Mouse (Mus musculus): ENCODE measurements at regions not wholly inside any gene's neighbourhood (a gene's known extent, or its start where the extent isn't known, plus 50 kb on each side); places are given as distances from the start of the nearest gene placed in this dataset.
A peak's percentile ranks its signal among the peaks of the same experiment; 100 is the strongest.

DNA sequence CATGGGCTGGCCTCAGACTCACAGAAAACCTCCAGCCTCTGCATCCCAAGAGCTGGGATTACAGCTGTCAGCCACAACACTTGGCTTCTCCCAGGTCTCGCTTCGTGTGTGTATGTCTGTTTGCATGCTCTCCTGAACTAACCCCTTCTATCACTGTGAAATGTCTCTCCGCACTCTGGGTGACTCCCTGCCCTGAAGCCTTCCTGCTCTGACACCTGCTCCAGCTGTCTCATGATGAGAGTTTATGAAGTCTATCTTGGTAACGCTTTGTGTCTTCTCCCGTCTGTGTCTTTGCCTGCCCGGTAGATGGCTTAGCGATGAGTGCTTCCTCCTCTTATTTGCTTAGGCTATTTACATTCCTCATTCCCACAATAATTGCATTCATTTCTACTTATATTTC is 133.0 kb downstream of the Ndufa10 start:
- no peak for DNase-seq (ENCODE audit: low read depth, low spot score)

- no peak for DNase-seq (ENCODE audit: low read depth, low spot score)
These were observed 135.1 kb downstream of the Ndufa10 start for GRCm38 (mm10) chr1:92338589-92338988.

DNA sequence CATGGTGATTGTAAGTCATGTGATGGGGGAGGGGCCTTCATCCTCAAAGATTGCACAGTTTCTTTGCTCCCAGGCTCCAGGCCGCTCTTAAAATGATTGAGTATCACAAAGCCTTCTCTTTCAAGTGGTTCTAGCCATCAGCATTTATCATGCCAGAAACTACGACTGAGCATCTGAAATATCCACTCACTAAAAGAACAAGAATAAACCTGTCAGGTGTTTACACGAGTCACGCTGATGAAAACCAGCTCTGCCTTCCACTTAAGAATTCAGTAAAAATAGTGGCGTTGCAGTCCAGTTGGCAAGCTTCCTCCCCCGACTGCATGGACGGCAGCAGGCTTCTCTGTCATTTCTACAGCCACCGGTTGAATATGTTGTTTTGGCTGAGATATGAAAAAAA is 136.2 kb downstream of the Ndufa10 start:
- peak; percentile 19 for DNase-seq (ENCODE audit: low read depth, low spot score)

DNA sequence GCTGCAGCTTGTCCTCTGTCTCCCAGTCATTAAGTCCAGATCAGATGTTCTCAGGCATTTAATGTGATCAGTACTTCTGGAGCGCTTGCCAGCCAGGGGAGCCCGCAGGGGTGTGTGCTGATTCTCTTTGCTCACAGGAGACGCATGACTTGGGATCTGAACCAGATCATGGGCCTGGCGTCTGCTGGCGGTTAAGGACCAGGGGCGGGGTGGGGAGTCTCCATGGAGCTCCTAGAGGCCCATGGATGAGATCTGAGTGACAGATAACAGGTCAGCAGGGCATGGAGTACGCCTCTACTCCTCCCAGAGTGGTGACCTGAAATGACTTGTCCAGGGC is 136.7 kb upstream of the Hdac4 start:
- no peak for DNase-seq (ENCODE audit: low read depth, low spot score)

DNA sequence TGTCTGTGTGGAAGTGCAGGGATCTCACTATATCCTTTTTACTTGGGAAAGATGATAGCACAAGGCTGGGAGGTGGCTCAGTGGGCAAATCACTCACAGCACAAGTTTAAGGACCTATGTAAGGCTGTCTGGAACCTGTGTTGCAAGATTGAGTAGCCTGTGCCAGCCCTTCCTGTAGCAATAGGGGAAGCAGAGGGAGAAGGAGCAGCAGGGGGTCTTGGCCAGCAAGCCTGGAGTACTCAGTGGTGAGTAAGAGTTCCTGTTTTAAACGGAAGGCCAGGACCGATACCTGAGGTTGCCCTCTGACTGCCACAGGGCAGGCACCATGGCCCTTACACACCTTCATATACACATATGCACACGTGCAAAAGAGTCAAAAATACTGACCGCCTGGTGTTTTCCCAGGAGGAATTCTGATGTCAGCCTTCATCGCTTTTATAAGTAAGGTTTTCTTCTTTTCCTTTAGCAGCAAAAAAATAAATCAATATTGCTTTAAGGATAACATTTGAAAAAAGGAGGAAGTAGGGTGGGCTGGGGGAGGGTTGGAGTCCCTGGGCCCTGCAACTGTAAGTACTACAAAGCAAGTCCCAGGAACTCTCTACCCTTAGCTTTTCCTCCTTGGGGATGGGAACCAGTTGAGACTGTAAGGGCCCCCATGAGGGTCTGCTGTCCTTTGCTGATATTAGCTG is 136.2 kb upstream of the Hdac4 start:
- DNase-seq (ENCODE audit: low read depth, low spot score): no peak

DNA sequence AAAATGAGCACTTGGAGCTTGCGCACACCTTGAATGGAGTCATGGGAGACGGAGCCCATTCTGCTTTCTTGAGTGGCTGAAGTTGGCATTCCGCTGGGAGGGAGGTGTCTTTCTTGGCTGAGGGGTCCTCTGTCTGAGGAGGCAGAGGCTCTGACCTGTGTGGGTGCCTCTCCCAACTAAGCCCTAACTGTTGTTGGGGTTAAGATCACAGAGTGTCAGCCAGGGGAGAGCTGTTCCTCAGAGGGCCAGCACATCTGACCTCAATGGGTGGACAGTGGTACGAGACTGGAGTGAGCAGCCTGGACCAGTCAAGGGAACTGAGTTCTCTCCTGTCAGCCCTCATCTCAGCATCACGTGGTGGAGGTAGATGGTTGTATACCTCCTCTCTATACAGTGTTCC is 134.7 kb upstream of the Hdac4 start:
- DNase-seq (ENCODE audit: low read depth, low spot score): no peak

DNA sequence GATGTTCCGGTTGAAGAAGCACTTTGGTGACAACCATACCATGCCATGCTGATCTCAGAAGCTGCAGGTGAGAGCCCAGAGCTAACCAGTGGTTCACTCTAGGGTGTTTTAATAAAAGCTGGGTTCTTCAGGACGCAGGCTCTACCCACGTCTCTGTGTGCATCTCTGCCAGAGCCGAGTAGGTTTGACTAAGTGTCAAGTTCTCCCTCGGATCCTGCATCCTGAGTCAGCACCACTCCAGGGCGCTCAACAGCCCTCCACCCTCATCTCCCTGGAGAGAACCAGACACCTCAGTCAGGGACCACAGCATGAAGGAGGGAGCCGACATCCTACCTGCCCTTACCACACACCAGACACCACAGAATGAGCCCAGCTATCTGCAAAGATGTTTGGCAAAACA is 134.0 kb upstream of the Hdac4 start:
- DNase-seq (ENCODE audit: low read depth, low spot score): no peak

DNA sequence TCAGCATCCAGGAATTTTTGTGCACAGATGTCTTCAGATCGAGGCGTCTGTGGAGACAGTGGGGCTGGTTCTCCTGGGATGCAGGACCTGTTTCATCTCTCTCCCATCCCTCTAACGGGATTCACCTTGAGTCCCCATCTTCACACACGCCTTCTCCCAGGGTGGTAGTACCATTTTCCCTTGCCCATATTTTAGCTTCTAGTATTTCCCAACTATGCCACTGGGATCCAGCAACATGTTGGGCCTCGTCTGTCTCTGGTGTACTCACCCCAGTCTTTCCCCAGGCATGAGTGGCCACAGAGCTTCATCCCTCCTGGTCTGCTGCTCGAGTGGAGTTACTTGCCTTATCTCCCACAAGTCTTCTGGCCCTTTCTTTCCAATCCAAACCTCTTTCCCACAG is 131.6 kb upstream of the Hdac4 start:
- no peak for DNase-seq (ENCODE audit: low read depth, low spot score)

GRCm38 (mm10) chr1:92325281-92325680 is 129.8 kb upstream of the Hdac4 start:
- DNase-seq (ENCODE audit: low read depth, low spot score): no peak

DNA sequence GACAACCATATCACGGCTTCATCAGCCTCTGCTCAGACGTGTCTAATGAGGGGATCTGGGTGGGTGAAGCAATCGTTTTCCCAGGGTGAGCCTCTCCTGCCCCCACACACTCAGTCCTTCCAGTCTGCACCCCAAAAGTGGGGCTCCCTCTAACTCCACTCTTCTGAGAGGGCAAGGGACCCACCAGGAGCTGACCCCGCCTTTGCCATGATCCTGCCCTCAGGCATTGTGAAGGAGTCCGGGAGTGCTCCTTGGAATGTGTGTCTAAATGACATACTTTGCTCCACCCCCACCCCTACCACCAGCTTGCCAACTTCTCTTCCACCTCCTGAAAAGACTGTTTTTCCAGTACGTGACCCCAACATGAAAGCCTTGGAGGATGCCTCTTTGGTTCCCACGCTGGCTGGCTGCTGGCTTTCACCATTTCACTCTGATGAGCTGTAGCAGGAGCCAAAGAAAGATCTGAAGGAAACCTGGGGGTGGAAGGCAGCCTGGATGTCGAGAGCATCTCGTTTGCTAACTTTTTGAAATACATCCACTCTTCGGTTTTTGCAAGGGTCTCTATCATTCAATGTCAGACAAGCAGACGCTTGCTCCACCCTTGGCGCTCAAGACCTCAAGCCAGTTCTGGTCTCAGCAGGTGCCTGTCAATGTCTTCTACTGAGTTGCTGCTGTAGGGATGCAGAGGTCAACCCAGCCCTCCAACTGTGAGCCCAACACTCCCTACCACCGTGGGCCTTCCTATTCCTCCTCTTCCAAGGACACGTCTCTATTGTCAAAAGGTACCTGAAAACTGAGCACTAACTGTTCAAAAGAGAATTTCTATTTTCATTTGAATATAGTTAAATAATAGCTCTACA is 128.8 kb upstream of the Hdac4 start:
- DNase-seq (ENCODE audit: low read depth, low spot score): no peak

DNA sequence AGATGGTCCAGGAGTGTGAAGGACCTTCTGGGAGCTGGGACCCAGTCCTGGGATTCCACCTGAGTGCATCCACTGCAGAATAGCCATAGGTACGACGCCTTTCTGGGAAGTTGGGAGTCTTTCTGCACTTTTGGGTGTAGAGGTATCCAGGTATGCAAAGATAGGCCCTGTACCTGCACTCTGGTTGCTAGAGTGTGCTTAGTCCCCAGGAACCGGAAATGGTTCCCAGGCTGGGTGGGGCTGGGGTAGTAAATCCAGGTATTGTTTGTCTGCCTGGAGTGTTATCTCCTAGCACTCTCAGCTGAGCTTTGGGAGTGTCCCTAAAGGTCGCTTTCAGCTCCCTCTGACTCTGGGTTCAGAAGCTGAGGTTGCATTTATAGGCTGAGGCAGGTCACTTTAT is 121.6 kb upstream of the Hdac4 start:
- DNase-seq (ENCODE audit: low read depth, low spot score): no peak

DNA sequence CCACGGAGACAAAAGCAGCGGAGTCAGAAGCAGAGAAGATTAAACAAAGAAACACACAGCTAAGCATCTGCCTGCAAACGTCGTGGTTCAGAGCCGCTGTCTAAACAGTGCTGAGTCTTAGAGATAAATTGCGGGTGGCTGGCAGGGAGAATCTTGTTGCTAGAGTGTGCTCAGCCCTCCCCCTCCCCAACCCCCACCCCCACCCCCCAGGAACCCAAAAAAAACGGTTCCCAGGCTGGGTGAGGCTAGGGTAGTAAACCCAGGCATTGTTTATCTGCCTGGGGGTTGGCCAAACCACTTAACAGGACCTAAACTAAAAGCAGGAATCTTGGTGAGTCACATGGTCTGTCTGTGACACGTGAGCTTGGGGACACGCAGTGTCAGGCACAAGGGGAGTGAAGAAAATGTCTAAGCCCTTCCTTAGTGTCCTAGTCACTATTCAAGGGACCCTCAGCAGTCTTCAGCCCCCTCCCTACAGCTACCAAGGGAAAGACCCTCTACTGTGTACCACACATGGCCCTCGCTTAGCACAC is 120.8 kb upstream of the Hdac4 start:
- DNase-seq (ENCODE audit: low read depth, low spot score): no peak

DNA sequence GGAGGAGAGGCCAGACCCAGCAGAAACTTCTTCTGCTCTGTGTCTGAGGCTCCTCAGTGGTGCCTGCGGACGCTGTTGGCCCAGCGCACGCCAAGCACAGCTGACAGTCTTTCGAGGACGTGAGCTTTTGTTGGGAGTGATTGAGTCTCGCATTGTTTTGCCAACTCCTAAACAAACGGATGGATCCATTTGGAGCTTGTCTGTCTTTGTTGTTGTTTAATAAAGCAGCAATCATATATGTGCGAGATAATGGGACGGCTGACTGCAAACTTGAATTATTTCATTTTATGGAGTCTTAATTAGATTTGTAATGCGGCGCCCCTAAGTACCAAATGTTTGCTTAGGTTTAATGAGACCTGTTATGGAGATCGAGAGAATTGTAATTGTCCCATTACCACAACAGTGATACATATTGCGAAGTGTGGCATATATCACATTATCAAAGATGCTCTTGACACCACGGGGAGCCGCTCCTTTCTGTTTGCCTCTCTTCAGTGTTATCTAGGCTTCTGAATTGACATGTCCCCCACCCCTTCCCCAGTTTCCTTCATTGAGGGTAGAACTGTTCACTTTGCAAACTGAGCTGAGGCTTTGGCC is 117.6 kb upstream of the Hdac4 start:
- DNase-seq (ENCODE audit: low read depth, low spot score): no peak

- no peak for DNase-seq (ENCODE audit: low read depth, low spot score)
These were observed 114.4 kb upstream of the Hdac4 start for GRCm38 (mm10) chr1:92309883-92310282.

DNA sequence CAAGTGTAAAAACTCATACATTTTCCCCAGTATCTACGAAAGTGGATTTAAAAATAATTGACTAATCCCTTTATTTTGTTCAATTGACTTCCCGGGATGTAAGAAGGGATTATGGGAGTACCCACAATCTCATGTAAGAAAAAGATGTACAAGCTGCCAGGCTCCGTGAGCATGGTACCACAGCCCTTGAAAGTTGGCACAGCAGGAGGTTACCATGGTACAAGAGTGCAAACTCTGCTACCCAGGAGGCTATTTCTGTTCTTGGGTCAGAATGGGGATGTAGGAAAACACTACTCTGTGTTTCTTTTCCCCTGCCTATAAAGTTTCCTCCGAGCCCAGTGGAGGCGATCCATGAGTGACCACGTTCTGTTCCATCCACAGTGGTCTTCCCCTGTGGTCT is 113.9 kb upstream of the Hdac4 start:
- no peak for DNase-seq (ENCODE audit: low read depth, low spot score)

GRCm38 (mm10) chr1:92308537-92308936 is 113.0 kb upstream of the Hdac4 start:
- no peak for DNase-seq (ENCODE audit: low read depth, low spot score)

DNA sequence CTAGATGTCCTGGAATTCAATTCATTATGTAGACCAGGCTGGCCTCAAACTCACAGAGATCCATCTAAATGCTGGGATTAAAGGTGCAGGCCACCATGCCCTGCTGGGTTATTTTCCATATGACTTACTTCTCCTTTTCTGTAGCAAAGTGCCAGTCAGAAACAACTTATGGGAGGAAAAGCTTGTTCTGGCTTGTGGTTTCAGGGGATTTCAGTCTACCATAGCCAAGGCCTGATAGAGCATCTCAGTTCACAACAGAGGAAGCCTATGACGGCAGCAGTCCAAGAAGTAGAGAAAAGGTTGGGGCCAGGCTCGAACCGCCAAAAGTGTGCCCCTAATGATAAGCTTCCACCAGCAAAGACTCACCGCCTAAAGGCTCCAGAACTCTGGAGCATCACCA is 110.5 kb upstream of the Hdac4 start:
- DNase-seq (ENCODE audit: low read depth, low spot score): no peak

DNA sequence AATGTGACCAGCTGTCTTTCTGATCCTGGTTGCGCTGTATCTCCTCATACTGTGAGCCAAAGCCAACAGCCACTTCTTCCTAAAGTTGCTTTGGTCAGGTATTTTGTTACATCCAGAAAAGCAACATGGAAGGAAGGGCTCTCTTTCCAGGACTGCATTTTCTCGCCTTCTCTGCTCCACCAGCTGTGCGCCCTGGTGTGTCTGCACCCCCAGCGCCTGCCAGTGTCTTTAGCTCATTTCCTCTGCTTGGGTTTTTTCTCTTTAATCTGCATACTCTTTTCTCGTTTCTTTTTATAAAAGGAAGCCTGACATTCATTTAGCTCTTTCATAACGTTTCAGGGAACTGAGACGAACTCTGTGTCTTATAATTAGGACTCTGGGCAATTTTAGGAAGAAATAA is 103.5 kb upstream of the Hdac4 start:
- DNase-seq (ENCODE audit: low read depth, low spot score): no peak

DNA sequence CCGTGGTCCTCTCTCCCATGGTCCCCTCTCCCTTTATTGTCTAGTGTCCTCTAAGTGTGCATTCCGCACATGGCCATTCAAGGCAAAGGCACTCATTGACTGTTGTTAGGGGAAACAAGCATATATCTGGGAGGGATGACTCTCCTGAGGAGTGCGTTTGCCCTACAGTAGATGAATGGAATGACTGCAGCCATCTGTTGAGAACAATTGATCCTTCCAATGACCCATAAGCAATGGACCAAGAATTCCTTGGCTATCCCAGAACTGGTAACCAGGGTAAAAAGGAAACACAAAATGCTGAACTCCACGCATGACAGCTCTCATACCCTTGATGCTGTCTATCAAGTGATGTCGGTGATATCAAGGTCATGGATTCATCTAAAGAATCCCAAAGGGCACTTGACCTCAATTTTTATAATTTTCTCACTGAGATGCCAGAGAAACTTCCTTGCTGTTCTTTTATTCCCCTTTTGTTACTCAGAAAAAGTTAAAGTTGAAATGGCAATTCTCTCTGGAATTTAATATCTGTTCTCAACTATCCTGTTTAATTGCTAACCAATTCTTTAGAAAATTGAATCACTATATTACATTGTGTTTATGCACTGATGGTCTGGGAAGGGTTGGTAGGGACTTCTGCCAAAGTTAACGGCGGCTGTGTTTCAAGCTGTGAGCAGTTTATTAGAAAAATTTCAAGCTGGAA is 97.3 kb upstream of the Hdac4 start:
- no peak for DNase-seq (ENCODE audit: low read depth, low spot score)

GRCm38 (mm10) chr1:92286966-92287342 is 91.5 kb upstream of the Hdac4 start:
- DNase-seq (ENCODE audit: low read depth, low spot score): no peak

DNA sequence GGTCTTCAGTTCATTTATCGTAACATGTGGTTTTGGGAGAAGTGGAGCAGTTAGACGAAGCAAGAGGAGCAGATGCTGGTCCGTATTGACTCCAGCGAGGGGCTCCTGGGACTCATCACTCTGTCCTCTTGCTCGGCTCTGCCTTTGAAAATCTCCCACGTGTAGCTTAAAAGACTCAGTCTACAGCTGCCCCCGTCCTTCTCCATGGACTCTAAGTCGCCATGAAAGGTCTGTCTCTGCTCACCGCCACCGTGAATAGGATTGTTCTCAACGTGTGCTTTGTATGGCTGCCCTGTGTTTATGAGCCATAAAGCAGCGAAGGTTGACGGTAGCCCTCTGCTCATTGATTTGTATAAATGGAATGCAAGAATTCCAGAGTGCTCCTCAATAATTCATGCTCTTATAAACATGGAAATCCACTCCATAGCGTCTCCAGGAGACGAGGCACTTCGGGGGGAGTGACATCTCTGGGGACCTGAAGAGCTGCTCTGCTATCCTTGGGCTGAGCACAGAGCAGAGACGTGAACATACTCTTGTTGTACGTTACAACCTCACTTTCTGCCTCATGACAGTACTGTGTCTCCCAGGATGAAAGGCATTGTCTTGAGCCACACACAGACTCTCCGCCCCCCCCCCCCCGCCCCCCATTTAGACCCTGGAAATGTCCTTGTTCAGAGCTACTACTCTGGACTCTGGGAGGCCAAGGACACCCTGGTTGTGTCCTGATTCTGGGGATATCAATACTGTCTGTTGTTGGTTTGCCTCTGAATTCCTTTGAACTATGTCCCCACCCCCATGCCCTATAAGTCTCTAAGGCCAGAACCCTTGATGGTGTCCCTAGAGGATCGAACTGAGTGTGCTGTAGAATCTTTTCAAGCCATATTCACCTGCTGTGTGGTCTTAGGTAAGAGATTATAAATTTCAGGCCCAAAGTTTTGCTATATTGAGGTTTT is 90.8 kb upstream of the Hdac4 start:
- DNase-seq (ENCODE audit: low read depth, low spot score): peak; percentile 37
